Mouse (Mus musculus): ENCODE results near the gene Kcnk3.

- TF ChIP-seq CTCF (IDR thresholded peaks at IDR 0.05; ENCODE audit: low read depth) (no peak), EP300 (IDR thresholded peaks at IDR 0.05; ENCODE audit: low read depth) (no peak)
These were observed 28.5 kb upstream of the Kcnk3 start for GRCm38 (mm10) chr5:30559421-30559820.

Measured in liver, postnatal 0 days (tissue).